Mouse (Mus musculus): ENCODE results near the gene Olfr315. TPM values are rescaled to one million over a fixed set of nuclear protein-coding genes. Genes with fewer than 3 reads are reported as not detected.
"Not testable (repeated sequence)": the region's sequence is repeated elsewhere in the genome, so short reads cannot be mapped to it uniquely, and the experiment has no call there.

Olfr315 gene
- polyA plus RNA-seq (2012; ENCODE audit: insufficient read depth, insufficient read length, low replicate concordance, missing spikeins): not detected in 2 replicates

GRCm38 (mm10) chr11:58772888-58773287 lies at the start of gene Olfr315:
Gene Olfr315, plus strand, starts transcription at chr11:58773188.
- Histone ChIP-seq H3K27ac (ENCODE audit: insufficient read depth, low read depth, low read length) (no peak within 1 kb of the TSS), H3K4me3 (ENCODE audit: insufficient read depth, low read depth, low read length) (no peak within 1 kb of the TSS), H3K4me1 (ENCODE audit: control insufficient read depth, insufficient read depth, low read length) (no peaks in the 10 kb centered on the region)
- TF ChIP-seq POLR2A (IDR thresholded peaks at IDR 0.05; ENCODE audit: insufficient read depth, low read depth, low read length): no peak
- TF ChIP-seq CTCF (IDR thresholded peaks at IDR 0.05; ENCODE audit: insufficient read depth, low read depth, low read length): no peak

GRCm38 (mm10) chr11:58723914-58724313 lies 49.1 kb upstream of the Olfr315 start, which contains the start of gene Olfr318:
Gene Olfr318, minus strand, starts transcription at chr11:58724014.
- Histone ChIP-seq H3K4me3 (ENCODE audit: insufficient read depth, low read depth, low read length) (no peak within 1 kb of the TSS), H3K4me1 (ENCODE audit: control insufficient read depth, insufficient read depth, low read length) (no peaks in the 10 kb centered on the region), H3K27ac (ENCODE audit: insufficient read depth, low read depth, low read length) (no peak within 1 kb of the TSS)
- TF ChIP-seq POLR2A (IDR thresholded peaks at IDR 0.05; ENCODE audit: insufficient read depth, low read depth, low read length) (no peak), CTCF (IDR thresholded peaks at IDR 0.05; ENCODE audit: insufficient read depth, low read depth, low read length) (no peak)

- not testable (repeated sequence) for H3K4me1 ChIP-seq (ENCODE audit: control insufficient read depth, insufficient read depth, low read length); H3K4me3 ChIP-seq (ENCODE audit: insufficient read depth, low read depth, low read length); H3K27ac ChIP-seq (ENCODE audit: insufficient read depth, low read depth, low read length)
- 76% methylated on average over 6 of the region's 6 CpGs for WGBS
Measured at GRCm38 (mm10) chr11:58727896-58728650, 44.9 kb upstream of the Olfr315 start.

GRCm38 (mm10) chr11:58733372-58733771 lies 39.6 kb upstream of the Olfr315 start:
- WGBS: 22% methylated on average over 3 of the region's 3 CpGs
- TF ChIP-seq POLR2A (IDR thresholded peaks at IDR 0.05; ENCODE audit: insufficient read depth, low read depth, low read length) (no peak), CTCF (IDR thresholded peaks at IDR 0.05; ENCODE audit: insufficient read depth, low read depth, low read length) (no peak)
- H3K4me1 ChIP-seq (ENCODE audit: control insufficient read depth, insufficient read depth, low read length): no peaks in the 10 kb centered on the region
- H3K27ac ChIP-seq (ENCODE audit: insufficient read depth, low read depth, low read length): no peak overlapping the region
- H3K4me3 ChIP-seq (ENCODE audit: insufficient read depth, low read depth, low read length): no peak overlapping the region

- Histone ChIP-seq H3K4me3 (ENCODE audit: insufficient read depth, low read depth, low read length) (no peak within 1 kb of the TSS), H3K4me1 (ENCODE audit: control insufficient read depth, insufficient read depth, low read length) (no peaks in the 10 kb centered on the region), H3K27ac (ENCODE audit: insufficient read depth, low read depth, low read length) (no peak within 1 kb of the TSS)
- TF ChIP-seq CTCF (IDR thresholded peaks at IDR 0.05; ENCODE audit: insufficient read depth, low read depth, low read length) (no peak), POLR2A (IDR thresholded peaks at IDR 0.05; ENCODE audit: insufficient read depth, low read depth, low read length) (no peak)
- 82% methylated on average over 4 of the region's 4 CpGs for WGBS
Measured at GRCm38 (mm10) chr11:58738792-58739262, 34.2 kb upstream of the Olfr315 start, which contains the start of gene Olfr317. Gene Olfr317, minus strand, starts transcription at chr11:58739212.

GRCm38 (mm10) chr11:58751096-58751495 lies 21.9 kb upstream of the Olfr315 start:
- not testable (repeated sequence) for H3K4me1 ChIP-seq (ENCODE audit: control insufficient read depth, insufficient read depth, low read length); H3K27ac ChIP-seq (ENCODE audit: insufficient read depth, low read depth, low read length); H3K4me3 ChIP-seq (ENCODE audit: insufficient read depth, low read depth, low read length)
- 72% methylated on average over 18 of the region's 18 CpGs for WGBS

- no peak within 1 kb of the TSS for H3K4me3 ChIP-seq (ENCODE audit: insufficient read depth, low read depth, low read length)
- TF ChIP-seq POLR2A (IDR thresholded peaks at IDR 0.05; ENCODE audit: insufficient read depth, low read depth, low read length) (no peak), CTCF (IDR thresholded peaks at IDR 0.05; ENCODE audit: insufficient read depth, low read depth, low read length) (no peak)
- WGBS: 92% methylated on average over 2 of the region's 2 CpGs
- H3K4me1 ChIP-seq (ENCODE audit: control insufficient read depth, insufficient read depth, low read length): no peaks in the 10 kb centered on the region
- no peak within 1 kb of the TSS for H3K27ac ChIP-seq (ENCODE audit: insufficient read depth, low read depth, low read length)
Measured at GRCm38 (mm10) chr11:58752434-58752833, 20.6 kb upstream of the Olfr315 start, which contains the start of gene Olfr316. Gene Olfr316, plus strand, starts transcription at chr11:58752734.

- 82% methylated on average over 6 of the region's 6 CpGs for WGBS
- Histone ChIP-seq H3K4me1 (ENCODE audit: control insufficient read depth, insufficient read depth, low read length) (no peaks in the 10 kb centered on the region), H3K4me3 (ENCODE audit: insufficient read depth, low read depth, low read length) (no peak within 1 kb of the TSS), H3K27ac (ENCODE audit: insufficient read depth, low read depth, low read length) (no peak within 1 kb of the TSS)
- TF ChIP-seq POLR2A (IDR thresholded peaks at IDR 0.05; ENCODE audit: insufficient read depth, low read depth, low read length) (no peak), CTCF (IDR thresholded peaks at IDR 0.05; ENCODE audit: insufficient read depth, low read depth, low read length) (no peak)
Measured at GRCm38 (mm10) chr11:58782480-58783089, 9.6 kb downstream of the Olfr315 start, which contains the start of gene Olfr314. Gene Olfr314, plus strand, starts transcription at chr11:58782952.

GRCm38 (mm10) chr11:58784182-58784581 lies 11.2 kb downstream of the Olfr315 start:
- 88% methylated on average over 2 of the region's 2 CpGs for WGBS

More at GRCm38 (mm10) chr11:58784182-58784581, 11.2 kb downstream of the Olfr315 start:
- no peaks in the 10 kb centered on the region; the same call in 1 of the 2 replicates for H3K4me1 ChIP-seq (ENCODE audit: control insufficient read depth, insufficient read depth, low read length)
- no peak overlapping the region for H3K4me3 ChIP-seq (ENCODE audit: insufficient read depth, low read depth, low read length)
- no peak overlapping the region for H3K27ac ChIP-seq (ENCODE audit: insufficient read depth, low read depth, low read length)
- TF ChIP-seq CTCF (IDR thresholded peaks at IDR 0.05; ENCODE audit: insufficient read depth, low read depth, low read length) (no peak), POLR2A (IDR thresholded peaks at IDR 0.05; ENCODE audit: insufficient read depth, low read depth, low read length) (no peak)
